Mouse (Mus musculus) left cerebral cortex, adult 2 months (tissue): ENCODE results near the gene Pogz. TPM values are rescaled to one million over a fixed set of nuclear protein-coding genes. Genes with fewer than 3 reads are reported as not detected.

ENCODE experiments used
- DNase-seq, 2 experiments: peaks; one replicate each; pipeline ENCODE4 v3.0.0; 2021 to 2022; ENCODE audit warnings: low spot score in 2 of 2, mixed read lengths in 1 of 2; ENCODE audit errors: extremely low spot score in 1 of 2
- H3K27ac ChIP-seq: fragments of 200-600 bp; 2 replicates; pipeline ENCODE4 v1.8.1; 2022
- H3K4me3 ChIP-seq: fragments of 200-600 bp; 2 replicates; pipeline ENCODE4 v1.8.1; 2022
- CTCF ChIP-seq: fragments of 200-600 bp; IDR thresholded peaks from 2 replicates; pipeline ENCODE4 v1.8.1; 2022; ENCODE audit warnings: antibody characterized with exemption, mild to moderate bottlenecking, moderate library complexity
- intact Hi-C: fragments of 180-260 bp; cut with DNase I; formaldehyde crosslinking; loops from one replicate; pipeline ENCODE4 v1.15.1; 2025
- long read RNA-seq, 2 experiments: library from polyadenylated mRNA; stranded (forward); transcript quantifications; one replicate each; pipeline ENCODE4 v2.0.0; 2021; ENCODE audit warnings: borderline mapping rate in 2 of 2
- total RNA-seq, 2 experiments: library from RNA; stranded (reverse); gene quantifications; 2 replicates each; pipeline ENCODE4 v1.2.3; 2021

Pogz gene
- total RNA-seq = 10 to 100 TPM; 57.4 to 60.2 TPM
- long read RNA-seq, experiment 1, full-length matches to known transcripts = 6 of 21 reads
- long read RNA-seq, experiment 1, partial matches to known transcripts = 12 of 21 reads
- long read RNA-seq, experiment 1, other reads (novel, unspliced or antisense) = 3 of 21 reads
- long read RNA-seq, experiment 2, full-length matches to known transcripts = 1 of 17 reads
- long read RNA-seq, experiment 2, partial matches to known transcripts = 8 of 17 reads
- long read RNA-seq, experiment 2, other reads (novel, unspliced or antisense) = 8 of 17 reads

DNA sequence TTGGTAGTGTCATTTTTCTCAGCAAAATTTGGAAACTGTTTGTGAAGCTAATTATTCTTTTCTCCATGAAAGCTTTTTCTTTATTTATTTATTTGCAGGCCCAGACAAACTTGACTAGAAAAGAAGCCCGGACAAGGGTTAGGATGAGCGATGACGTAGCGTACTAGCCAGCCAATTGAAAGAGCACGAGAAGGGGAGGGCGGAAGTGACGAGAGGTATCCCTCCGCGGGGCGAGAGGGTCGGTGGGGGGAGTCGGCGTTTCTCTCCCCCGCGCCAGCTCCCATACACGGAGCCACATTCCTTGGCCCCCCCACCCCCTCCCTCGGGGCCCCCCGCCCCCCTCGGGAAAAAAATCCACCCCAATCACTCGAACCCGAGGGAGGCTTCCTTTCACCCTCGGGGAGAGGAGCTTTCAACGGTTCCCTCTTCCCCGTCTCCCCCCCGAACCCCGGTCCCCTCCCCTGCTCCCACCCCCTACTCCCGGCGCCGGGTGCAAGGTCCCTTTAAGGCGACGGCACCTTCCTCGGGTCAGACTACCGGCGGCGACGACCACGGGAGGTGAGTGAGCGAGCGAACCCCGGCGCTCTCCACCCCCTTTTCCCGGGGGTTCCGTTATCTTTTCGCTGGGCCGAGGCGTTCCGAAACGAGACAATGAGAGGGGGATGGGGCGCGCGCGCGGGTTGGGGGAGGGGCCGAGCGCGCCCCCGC is at the start of gene Pogz:
TSS of gene Pogz (plus strand) at position 385 of the 708 bp plus-strand sequence.
- Histone ChIP-seq H3K27ac (peak within 1 kb of the TSS; percentile 98), H3K4me3 (peak within 1 kb of the TSS; percentile 66)
- intact Hi-C loops = loop anchor here (1.0 to 5.0 kb wide), 3 partner anchors 16 to 255 kb away; partner anchors contain the start of genes Cgn and Snx27
- DNase-seq = peak; percentile 93 to 95
- TF ChIP-seq CTCF = no peak

DNA sequence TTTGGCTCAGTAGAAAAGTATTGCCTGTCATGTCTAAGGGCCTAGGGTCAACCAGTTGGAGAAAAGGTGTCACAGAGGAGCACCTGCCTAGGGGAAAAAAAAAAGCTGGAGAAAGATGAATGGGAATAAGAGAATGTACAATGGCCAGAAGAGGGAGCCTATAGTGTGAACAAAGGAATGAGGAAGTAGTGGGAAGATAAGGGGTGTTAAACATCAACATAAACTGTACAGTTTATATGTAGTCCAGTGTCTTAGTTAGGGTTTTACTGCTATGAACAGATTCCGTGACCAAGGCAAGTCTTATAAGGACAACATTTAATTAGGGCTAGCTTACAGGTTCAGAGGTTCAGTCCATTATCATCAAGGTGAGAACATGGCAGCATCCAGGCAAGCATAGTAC is 48.3 kb upstream of the Pogz start:
- intact Hi-C loops = loop anchor here (5.0 kb wide), 1 partner anchor 48 kb away; the partner anchor contains the start of gene Pogz
- no peak for DNase-seq
- no peak overlapping the region for H3K27ac ChIP-seq
- H3K4me3 ChIP-seq = no peak overlapping the region
- peak; percentile 3; the same call in 1 of the 2 replicates for TF ChIP-seq CTCF

DNA sequence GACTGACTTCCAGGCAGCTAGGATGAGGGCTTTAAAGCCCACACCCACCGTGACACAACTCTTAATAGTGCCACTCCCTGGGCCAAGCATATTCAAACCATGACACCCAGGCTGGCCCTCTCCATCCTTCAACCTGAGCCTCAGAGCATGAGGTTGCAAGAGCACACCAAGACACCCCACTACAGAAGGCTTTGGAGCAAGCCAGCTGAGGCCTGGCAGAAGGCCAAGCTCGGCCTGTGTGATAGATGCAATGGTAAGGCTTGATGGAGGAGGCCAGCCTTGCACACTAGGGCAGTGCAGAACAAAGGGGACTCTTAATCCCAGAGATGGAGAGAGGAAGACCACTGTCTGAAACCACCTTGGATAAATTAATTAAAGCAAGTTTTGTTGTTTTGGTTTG is 47.9 kb upstream of the Pogz start:
- intact Hi-C loops = loop anchor here (5.0 kb wide), 1 partner anchor 48 kb away; the partner anchor contains the start of gene Pogz
- H3K4me3 ChIP-seq = no peak overlapping the region
- no peak for DNase-seq
- H3K27ac ChIP-seq = no peak overlapping the region
- no peak for TF ChIP-seq CTCF

DNA sequence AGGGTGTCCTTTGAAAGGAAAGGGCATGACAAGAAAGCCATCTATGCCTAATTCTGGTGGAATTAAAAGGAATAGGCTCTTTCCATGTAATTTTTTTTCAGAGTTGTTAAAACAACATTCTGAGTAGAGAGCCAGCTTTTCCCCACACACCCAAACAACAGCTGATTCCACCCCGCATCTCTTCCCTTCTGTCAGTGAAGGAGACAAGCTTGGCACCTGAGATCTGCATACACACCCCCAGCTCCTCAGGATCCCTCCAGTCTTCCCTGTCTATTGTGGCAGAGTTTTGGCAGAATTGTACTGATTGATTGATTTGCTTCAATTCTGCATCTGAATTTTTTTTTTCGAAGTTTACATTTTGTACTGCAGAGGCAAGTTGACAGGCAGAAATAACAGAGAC is 45.1 kb upstream of the Pogz start:
- intact Hi-C loops = no loop called here
- DNase-seq = no peak
- Histone ChIP-seq H3K27ac (no peak overlapping the region), H3K4me3 (no peak overlapping the region)
- TF ChIP-seq CTCF = no peak

DNA sequence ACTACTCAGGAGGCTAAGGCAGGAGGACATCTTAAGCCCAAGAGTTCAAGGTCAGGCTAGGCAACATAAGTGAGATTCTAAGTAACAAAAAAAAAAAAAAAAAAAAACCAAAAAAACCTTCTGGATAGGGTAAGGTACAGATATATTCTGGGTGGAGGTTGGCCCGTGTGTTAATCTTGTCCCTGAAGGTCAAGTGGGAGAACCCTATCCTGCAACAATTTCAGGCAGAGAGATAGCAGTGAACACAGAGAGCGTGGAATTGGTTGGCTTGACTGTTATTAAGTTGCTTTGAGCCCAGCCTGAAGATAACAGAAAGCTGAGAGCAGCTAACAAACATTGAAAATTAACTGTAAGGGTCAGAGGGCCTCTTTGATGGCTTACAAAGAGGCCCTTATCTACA is 43.7 kb upstream of the Pogz start:
- Histone ChIP-seq H3K4me3 (no peak overlapping the region), H3K27ac (no peak overlapping the region)
- DNase-seq = no peak
- no peak for TF ChIP-seq CTCF
- intact Hi-C loops = no loop called here

DNA sequence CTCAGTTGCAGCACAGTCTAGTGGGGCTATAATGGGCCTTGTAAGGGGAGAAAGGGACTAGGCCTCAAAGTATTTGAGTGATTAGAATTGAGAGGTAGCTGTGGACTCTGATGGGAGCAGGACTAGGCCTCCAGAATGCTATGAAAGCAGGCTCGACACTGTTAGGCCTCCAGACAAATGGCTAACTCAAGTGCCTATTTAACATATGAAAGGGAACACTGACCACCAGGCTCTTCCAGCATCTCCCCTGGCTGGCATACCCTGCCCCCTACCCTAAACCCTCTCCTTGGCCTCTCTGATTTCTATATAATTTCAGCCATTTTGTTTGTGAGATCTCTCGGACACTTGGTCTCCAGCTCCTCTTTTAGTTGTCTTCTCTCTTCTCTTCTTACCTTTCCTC is 43.0 kb upstream of the Pogz start:
- intact Hi-C loops = no loop called here
- H3K27ac ChIP-seq = no peak overlapping the region
- TF ChIP-seq CTCF = no peak
- DNase-seq = no peak
- H3K4me3 ChIP-seq = no peak overlapping the region

DNA sequence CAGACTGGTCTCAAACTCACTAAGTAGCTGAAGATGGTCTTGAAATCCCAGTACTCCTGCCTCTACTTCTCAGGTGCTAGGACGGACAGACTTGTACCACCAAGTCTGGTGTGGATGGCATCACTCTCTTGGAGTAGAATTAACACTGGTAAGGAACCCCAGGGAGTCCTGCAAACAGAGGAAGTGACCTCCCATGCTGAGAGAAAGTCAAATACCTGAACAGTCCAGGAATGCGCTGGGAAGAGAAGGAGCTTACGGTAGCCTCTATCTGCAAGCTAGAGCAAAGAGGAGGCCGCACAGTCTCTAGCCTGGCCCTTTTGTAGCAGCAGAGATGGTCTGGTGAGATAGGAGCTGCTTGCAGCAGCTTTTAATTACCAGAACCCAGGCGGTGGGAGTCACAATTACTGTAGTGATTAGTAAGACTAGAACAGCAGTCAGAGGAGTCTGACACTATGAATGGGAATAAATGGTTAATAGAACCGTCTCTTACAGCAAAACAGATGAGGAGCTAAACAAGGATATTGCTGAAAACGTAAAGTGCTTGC is 41.7 kb upstream of the Pogz start:
- DNase-seq = no peak
- Histone ChIP-seq H3K27ac (no peak overlapping the region), H3K4me3 (no peak overlapping the region)
- TF ChIP-seq CTCF = no peak
- intact Hi-C loops = no loop called here

DNA sequence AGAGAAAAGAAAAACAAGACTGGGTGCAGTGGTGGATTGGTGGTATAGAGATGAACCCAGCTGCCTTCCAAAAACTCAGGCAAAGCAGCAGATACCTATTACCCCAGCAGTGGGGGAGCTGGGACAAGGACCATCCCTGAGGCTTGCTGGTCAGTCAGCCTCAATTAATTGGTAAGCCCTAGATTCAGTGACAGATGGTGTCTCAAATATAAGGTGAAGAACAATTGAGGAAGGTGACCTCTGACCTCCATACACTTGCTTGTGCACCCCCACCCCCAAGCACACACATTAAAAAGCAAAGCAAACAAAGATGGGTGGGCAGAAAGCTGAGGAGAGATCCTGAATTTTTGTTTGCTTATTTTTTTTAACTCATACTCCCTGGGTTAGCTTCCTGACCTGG is 41.2 kb upstream of the Pogz start:
- no peak overlapping the region for H3K27ac ChIP-seq
- TF ChIP-seq CTCF = no peak
- no peak overlapping the region for H3K4me3 ChIP-seq
- DNase-seq = no peak
- intact Hi-C loops = no loop called here

DNA sequence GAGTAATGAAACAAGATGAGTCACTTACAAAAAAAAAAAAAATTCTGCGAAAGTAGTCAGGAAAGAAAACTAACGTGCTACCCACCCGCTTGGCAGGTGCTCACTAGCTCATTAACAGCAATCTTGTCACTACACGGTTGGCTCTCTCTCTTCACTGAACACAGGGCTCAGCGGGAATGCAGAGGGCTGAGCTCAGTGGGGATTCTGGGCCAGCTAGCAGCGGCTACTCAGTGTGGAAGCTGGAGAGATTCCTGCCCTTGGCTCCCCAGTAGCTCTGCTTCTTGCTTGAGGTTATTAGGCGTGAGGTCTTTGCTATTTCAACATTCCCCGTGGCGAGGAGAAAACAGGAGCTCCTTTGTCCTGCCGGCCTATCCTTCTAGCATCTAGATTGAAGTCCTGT is 33.2 kb upstream of the Pogz start:
- no peak overlapping the region for H3K27ac ChIP-seq
- intact Hi-C loops = no loop called here
- H3K4me3 ChIP-seq = no peak overlapping the region
- no peak for DNase-seq
- no peak for TF ChIP-seq CTCF

DNA sequence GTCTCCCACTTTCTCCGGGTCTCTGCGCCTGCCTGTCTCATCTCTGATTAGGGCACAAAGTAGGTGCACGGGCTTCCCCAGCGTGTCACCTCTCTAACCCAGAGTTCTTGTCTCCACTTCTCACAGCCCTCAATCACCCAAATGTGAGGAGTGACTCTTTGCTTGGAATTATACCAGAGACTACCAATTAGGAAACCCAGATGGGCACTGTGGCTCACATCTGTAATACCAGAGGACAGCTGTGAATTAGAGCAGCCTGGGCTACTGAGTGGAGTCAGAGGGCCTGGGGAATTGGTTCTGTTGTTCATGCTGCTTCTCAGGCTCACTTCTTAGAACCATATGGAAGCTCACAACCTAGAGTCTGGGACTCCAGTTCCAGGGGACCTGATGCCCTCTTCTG is 32.4 kb upstream of the Pogz start:
- no peak for TF ChIP-seq CTCF
- Histone ChIP-seq H3K27ac (no peak overlapping the region), H3K4me3 (no peak overlapping the region)
- DNase-seq = no peak
- intact Hi-C loops = no loop called here

DNA sequence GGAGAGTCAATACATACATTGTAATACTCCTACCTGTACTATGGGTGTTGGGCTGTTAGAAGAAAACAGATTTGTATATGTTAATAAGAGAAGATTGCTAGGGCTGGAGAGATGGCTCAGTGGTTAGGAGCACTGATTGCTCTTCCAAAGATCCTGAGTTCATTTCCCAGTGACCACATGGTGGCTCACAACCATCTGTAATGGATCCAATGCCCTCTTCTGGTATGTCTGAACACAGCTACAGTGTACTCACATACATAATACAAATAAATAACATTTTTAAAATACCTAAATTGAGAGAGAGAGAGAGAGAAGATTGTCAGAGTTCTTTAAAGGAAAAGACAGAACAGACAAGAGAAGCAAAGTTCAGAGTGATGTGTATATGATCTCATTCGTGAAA is 29.1 kb upstream of the Pogz start:
- intact Hi-C loops = no loop called here
- no peak for TF ChIP-seq CTCF
- Histone ChIP-seq H3K4me3 (no peak overlapping the region), H3K27ac (no peak overlapping the region)
- no peak for DNase-seq

DNA sequence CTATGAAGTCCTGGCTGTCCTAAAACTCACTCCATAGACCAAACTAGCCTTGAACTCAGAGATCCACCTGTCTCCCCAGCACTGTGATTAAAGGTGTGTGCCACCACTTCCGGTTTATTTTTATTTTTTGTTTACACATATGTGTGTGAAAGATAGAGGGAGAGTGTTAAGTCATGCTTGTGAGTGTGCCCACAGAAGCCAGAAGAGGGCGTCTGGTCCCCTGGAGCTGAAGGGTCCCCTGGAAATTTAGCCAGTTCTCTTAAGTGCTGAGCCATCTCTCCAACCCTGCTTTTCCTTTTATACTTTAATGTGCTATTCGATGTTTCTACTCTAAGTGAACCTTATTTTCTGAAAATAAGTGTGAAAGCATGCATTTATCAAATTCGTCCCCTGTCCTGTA is 25.7 kb upstream of the Pogz start:
- intact Hi-C loops = loop anchor here (5.0 kb wide), 1 partner anchor 91 kb away; no protein-coding TSS in a partner anchor
- H3K4me3 ChIP-seq = no peak overlapping the region
- peak; percentile 63 for TF ChIP-seq CTCF
- H3K27ac ChIP-seq = no peak overlapping the region
- DNase-seq = no peak
